Mouse (Mus musculus) thymus, postnatal 36 days (tissue): Measurements from ENCODE around the gene Gm4216.
"Not testable (repeated sequence)": the region's sequence is repeated elsewhere in the genome, so short reads cannot be mapped to it uniquely, and the experiment has no call there.

Experiments
- DNase-seq, 2 experiments: peaks; one replicate each; pipeline ENCODE4 v3.0.0; 2022; ENCODE audit warnings: mixed read lengths in 2 of 2

Gm4216 gene

DNA sequence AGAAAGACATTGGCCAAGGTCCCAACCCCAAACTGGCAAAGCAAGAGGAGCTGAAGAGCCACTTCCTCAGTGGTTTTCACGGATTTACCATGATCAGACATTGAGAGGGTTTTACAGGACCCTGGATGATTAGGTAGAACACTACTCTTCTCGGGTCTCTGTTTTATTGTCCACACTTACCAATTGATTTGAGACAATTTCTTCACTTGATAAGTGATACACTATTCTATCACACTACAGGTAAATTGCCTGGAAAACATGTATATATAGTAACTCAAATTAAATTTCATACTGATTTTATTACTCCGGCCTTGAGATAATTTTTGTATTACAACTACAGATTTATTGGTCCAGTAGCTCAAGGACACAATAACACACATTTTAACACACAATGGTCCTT lies at the start of gene Gm4216:
TSS of gene Gm4216 (minus strand) at position 101 of the 400 bp plus-strand sequence.
- DNase-seq, result not testable (repeated sequence)

DNA sequence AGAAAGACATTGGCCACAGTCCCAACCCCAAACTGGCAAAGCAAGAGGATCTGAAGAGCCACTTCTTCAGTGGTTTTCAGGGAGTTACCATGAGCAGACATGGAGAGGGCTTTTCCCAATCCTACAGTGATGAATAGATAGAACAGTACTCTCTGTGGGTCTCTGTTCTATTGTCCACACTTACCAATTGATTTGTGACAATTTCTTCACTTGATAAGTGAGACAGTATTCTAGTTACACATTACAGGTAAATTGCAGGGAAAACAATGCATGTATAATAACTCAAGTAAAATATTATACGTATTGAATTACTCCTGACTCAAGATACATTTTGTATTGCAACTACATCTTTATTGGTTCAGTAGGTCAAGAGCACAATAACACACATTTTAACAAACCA lies 47.6 kb upstream of the Gm4216 start, which contains the start of gene Gm8720:
TSS of gene Gm8720 (minus strand) at position 101 of the 400 bp plus-strand sequence.
- not testable (repeated sequence) for DNase-seq

- DNase-seq, result not testable (repeated sequence)
These were observed 35.5 kb upstream of the Gm4216 start, which contains the start of gene Vmn1r163 for GRCm38 (mm10) chr7:23055240-23055639. Vmn1r163 (plus strand) TSS chr7:23055540.

DNA sequence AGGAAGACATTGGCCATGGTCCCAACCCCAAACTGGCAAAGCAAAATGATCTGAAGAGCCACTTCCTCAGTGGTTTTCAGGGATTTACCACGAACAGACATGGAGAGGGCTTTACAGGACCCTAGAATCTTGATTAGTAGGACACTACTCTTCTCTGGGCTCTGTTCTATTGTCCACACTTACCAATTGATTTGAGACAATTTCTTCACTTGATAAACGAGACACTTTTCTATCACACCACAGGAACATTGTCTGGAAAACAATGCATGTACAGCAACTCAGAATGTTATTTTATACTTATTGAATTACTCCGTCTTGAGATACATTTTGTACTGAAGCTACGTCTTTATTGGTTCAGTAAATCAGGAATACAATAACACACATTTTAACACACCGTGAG lies 35.1 kb downstream of the Gm4216 start, which contains the start of gene Gm4214:
TSS of gene Gm4214 (minus strand) at position 101 of the 400 bp plus-strand sequence.
- not testable (repeated sequence) for DNase-seq
